16 mouse cellular contexts compared by ENCODE assay signal in genomic region chr1:183366361-183366760, GRCm38 (mm10). TPM values are rescaled to one million over a fixed set of nuclear protein-coding genes. Genes with fewer than 3 reads are reported as not detected.
"Had no signal": no experiment of that assay in that cellular context is flagged by ENCODE, and none has a peak within 500 bp of the region (broad histone marks: within the 10 kb centered on the region; RNA-seq: fewer than 3 reads in every experiment).

No protein-coding gene starts in this region.

- H3K27ac ChIP-seq: neural tube, embryonic 13.5 days; neural tube, embryonic 15.5 days; stomach, embryonic 15.5 days; stomach, postnatal 0 days had no signal

- DNase-seq: retina, postnatal 1 day; right cerebral cortex, adult 18-20 months; right cerebral cortex, postnatal 14 days; right cerebral cortex, postnatal 25 days; right cerebral cortex, postnatal 4 days; spleen, adult 18-20 months; thymus, adult 18-20 months; thymus, adult 2 months; thymus, postnatal 14 days; thymus, postnatal 25 days; thymus, postnatal 36 days; thymus, postnatal 4 days had no signal

- H3K9me3 ChIP-seq: neural tube, embryonic 13.5 days; neural tube, embryonic 15.5 days; stomach, embryonic 15.5 days had no signal

- H3K4me2 ChIP-seq: neural tube, embryonic 13.5 days; neural tube, embryonic 15.5 days; stomach, embryonic 15.5 days had no signal

- H3K4me3 ChIP-seq: neural tube, embryonic 13.5 days; neural tube, embryonic 15.5 days; stomach, embryonic 15.5 days had no signal

- H3K9ac ChIP-seq: neural tube, embryonic 15.5 days; stomach, embryonic 15.5 days had no signal

- H3K27me3 ChIP-seq: neural tube, embryonic 13.5 days; neural tube, embryonic 15.5 days; stomach, embryonic 15.5 days had no signal

RNA-seq across cellular contexts. Expression of gene Hhipl2, which starts 51.7 kb away (rescaled TPM):
- polyA plus RNA-seq: stomach, postnatal 0 days had no signal
